Mouse (Mus musculus) left cerebral cortex, postnatal 4 days (tissue): ENCODE results near the gene Rgs10. TPM values are rescaled to one million over a fixed set of nuclear protein-coding genes. Genes with fewer than 3 reads are reported as not detected.

ENCODE experiments used
- DNase-seq: peaks from one replicate; pipeline ENCODE4 v3.0.0-alpha.2; 2022
- intact Hi-C: fragments of 180-260 bp; cut with DNase I; formaldehyde crosslinking; loops from one replicate; pipeline ENCODE4 v1.15.1; 2025
- total RNA-seq, 2 experiments: library from RNA; stranded (reverse); gene quantifications; 2 replicates each; pipeline ENCODE4 v1.2.3; 2021

Rgs10 gene
- total RNA-seq = 10 to 100 TPM; 34.3 to 41.2 TPM

DNA sequence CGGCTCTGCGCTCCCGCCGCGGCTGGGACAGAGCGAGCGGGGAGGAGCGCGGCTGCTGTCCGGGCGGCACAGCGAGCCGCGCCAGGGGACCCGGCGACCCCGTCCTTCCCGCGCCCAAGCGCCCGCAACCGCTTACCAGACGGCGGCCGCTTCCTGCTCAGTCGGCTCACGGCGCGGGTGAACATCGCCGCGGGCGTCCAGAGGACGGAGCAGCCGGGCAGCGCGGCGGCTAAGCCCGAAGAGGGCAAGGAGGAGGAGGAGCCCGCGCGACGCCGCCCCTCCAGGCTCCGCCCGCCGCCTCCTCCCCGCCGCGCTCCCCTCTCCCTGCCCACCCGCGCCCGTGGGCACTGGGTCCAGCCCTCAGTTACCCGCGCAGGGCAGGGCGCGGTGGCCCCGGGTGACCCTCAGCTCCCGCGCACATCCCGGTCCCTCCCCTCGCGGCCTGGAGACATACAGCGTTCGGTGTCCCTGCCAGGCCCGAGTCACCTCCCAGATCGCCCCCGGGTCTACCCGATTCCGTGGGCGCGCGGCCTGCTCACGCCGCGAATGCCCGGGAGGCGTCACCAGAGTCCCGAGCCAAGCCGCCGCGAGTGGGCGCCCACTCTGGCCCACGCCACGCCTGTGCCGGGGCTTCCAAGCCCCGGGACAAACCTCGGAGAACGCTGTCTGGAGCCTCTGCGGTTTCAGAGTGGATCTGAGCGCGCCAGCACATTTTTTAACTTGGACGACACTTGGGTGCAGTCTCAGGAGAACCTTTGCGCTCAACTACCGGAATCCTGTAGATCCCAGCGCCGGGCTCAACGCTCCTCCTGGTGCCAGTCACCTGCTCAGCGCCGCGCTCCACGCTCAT, at the start of gene Rgs10:
Rgs10 (minus strand) TSS at position 829 of the 850 bp plus-strand sequence.
- intact Hi-C loops = loop anchor here (10.0 kb wide), 2 partner anchors 113 to 173 kb away; partner anchors contain the start of gene Tgfb1i1
- DNase-seq = peak; percentile 47

DNA sequence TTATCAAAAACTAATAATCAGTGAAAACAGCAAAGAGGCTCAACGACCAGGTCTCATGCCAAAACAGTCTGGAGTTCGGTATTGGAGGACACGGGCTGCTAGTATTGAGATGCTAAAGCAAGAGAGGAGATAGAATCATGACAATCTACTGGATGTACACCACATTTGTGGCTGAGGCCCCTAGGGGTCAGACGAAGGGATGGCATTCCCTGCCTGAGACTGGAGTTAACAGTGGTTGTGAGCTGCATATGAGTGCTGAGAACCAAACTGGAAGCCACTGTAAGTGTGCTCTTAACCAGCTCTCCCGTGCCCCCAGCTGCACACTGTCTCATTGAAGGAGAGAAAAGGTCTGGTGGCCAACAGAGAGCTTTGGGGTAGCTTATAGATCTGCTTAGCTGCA, 43.8 kb upstream of the Rgs10 start:
- intact Hi-C loops = no loop called here
- peak; percentile 6 for DNase-seq

DNA sequence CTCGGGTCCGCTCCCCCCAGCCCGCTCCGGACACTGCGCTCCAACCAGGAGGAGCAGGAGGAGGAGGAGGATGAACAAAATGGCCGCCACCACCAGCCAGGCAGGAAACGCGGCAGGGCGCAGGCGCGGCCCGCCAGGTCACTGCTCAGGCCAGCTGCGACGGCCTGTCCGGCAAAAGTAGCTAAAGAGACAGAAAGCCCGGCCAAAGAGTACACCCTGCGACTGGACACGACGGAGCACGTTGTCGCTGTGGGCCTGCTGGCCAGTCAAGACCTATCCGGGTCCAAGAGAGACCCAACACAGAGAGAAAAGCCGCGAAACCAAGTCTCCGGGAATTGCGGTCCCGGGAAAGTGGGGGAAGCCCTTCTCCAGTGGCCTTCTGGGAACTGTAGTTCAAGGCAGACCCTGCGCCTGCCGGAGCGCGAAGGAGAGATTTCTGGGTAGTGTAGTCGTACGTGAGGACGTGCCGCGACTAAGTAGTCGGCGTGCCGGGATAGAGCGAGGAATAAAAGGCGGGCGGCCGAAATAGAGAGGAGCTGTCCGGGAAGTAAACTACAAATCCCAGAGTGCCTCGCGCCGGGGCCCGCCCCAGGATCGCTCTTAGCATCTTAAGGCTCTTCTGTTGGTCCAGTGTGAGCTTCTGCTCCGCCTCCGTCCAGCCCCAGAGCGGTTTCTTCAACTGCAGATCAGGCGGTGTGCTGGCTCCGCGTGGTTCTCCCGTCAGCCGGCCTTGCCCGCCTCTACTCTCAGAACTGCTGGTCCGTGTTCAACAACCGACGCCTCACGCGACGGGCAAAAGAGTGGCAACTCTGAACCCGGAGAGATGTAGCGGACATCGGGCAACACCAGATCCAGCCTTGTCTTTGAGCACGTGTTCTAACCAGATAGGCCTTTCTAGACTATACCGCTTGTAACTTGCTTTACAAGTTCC, 43.0 kb upstream of the Rgs10 start, which contains the start of gene Tial1:
Tial1 (minus strand) TSS at position 433 of the 931 bp plus-strand sequence.
- intact Hi-C loops = no loop called here

DNA sequence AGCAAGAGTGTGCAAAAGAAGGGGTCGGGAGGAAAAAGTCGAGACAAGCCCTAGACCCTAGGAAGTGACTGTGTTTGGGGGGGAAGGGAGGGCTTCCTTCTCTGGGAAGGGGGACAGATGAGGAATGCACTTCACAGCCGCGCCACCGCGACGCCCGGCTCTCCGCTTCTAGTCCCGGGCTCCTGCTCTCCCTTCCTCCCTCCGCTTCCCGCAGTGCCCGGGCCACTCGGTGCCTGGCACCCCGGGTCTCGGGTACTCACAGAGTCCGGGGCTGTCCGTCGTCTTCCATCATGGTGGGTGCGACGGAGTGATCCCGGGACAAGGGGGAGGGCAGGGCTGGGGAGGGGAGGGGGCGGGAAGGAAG, 42.3 kb upstream of the Rgs10 start:
- intact Hi-C loops = no loop called here
- DNase-seq = no peak

More for the DNA sequence above, 43.0 kb upstream of the Rgs10 start, which contains the start of gene Tial1:
- peak; percentile 98 for DNase-seq

DNA sequence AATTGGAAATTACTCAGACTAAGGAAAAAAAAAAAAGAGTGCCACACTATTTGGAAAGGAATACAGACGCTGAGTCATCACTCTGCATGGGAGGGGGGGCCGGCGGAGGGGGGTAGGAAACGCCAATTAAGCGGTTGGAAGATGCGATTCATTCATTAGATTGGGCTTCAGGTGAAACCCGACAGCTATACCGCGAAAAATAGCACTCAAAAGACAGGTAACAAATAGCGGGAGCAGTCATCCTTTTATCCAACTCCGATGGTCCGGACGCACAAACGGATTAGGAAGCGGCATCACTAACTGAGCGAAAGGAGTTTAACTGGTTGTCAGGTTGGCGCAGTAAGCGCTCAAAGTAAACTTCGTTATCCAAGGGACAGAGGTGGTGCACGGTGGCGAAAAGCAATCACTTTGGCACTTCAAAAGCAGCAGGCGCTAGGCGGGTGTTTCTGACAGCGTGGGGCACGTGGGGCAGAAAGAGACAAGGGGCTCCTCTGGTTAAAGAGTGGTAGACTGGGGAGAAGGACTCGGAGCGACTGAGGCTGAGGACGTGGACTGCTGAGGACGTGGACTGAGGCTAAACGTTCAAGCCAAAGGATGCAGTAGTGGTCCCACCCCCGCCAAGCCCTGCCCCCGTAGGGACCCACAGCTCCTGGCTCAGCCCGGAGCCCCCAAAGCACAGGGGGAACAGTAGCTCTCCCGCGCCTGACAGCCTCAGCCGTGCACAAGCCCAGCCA, 41.7 kb upstream of the Rgs10 start:
- DNase-seq = peak; percentile 45

DNA sequence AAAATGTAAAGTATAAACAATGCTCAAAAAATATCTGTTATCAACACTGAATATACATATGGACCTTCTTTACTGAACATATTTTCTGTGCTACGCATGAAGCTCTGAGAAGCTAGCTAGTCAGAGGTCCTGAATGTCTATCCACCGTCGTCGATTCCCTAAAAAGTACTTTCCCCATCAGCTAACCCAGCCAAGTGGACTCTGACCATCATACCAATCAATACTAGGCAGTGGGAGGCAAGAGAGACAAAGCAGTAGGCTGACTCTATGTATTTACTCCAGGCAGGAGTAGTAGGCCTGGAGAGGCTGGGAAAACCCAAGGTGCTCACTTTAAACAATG, 41.2 kb upstream of the Rgs10 start:
- intact Hi-C loops = no loop called here
- no peak for DNase-seq

More for the DNA sequence above, 41.7 kb upstream of the Rgs10 start:
- intact Hi-C loops = no loop called here

DNA sequence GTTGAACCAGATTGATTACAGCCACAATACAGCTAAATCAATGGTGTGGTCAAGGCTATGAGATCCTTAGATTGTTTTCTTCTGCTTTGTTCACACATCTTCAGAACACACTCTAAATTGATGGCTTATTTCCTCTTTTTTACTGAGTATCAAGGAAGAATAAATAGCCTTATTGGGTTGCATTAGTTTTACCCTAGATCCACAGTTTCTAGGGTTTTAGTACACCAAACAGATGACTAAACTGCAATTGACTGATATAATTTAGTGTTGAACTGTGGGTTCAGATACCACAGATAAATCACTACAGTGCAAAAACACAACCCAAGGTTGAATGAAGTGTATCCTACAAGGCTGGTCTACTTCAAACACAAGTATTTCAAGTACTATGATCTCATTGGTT, 39.5 kb upstream of the Rgs10 start:
- DNase-seq = no peak
- intact Hi-C loops = no loop called here

DNA sequence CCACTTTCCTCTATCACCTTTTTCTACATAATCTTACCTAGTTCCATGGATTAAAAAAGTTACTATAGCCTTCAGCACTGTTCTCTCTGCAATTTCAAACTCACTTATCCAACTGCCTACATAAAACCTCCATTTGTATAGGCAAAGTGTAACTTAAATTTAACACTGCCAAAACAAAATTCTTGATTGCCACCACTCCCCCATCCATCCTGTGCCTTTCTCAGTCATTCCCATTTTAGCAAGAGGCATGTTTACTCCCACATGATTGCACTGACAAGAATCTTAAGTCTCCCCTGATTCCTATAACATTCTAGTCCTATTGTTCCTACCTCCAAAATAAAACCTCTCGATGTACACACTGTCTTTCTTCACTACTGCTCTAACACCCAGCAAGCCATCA, 34.2 kb upstream of the Rgs10 start:
- intact Hi-C loops = no loop called here
- DNase-seq = no peak

DNA sequence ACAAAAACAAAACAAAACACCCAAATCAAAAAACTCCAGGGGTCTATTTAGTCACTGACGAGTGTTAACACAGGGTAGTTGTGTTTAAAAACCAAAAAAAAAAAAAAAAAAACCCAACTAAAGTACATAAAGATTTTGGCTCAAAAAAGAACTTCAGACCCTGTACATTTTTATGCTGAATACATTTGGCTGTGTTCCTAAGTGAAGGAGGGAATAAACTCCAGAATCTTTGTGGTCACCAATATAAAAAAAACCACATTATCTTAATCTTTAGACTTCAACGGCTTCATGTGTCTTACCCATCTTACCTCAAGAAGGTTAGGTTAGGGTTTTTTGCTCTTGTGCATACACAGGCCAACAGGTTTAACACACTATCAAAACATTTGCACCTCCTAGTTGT, 22.0 kb upstream of the Rgs10 start:
- intact Hi-C loops = no loop called here

DNA sequence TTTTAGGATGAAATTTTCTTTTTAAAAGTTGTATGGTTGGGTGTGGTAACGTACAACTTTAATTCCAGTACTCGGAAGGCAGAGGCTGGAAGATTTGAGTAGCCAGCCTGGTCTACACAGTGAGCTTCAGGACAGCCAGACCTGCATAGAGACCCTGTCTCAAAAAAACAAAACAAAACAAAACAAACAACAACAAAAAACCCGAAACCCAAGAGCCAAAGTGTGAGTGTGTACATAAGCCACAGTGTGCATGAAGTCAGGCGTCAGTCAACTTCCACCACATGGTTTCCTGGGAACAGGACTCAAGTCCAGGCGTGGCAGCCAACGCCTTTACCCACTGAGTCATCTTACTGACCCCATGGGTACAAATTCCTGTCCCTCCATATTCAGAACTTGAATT, 20.7 kb upstream of the Rgs10 start:
- DNase-seq = no peak
- intact Hi-C loops = no loop called here

More for the DNA sequence above, 22.0 kb upstream of the Rgs10 start:
- DNase-seq = no peak

DNA sequence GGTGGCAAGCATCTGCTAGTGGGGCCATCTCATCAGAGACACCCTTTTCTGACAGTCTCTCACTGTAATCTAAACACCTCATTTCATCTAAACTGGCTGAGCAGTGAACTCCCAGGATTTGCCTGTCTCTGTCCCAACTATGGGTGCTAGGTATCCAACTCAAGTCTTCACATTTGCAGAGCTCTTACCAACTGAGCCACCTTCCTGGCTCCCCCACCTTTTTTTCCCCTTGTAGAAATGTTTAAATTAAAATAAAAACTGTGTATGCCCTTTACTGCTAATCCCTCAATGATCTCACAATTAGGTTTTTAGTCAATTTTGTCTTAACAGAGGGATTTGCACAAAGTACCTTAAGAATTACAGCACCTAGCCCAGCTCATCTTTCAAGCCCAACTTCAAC, 19.6 kb upstream of the Rgs10 start:
- no peak for DNase-seq
- intact Hi-C loops = no loop called here

DNA sequence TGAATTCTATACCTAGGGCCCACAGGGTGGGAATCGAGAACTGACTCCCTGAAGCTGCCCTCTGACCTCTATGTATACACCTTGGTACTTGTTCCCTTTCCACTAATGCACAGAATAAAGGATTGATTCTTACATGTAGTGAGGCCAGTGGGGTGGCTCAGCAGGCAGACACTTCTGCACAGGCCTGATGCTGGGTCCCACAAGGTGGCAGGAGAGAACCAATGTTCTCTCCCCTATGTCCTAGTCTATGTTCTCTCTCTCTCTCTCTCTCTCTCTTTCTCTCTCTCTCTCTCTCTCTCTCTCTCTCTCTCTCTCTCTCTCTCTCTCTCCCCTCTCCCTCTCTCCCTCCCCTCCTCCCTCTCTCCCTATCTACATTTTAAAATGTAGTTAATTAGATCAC, 14.7 kb upstream of the Rgs10 start:
- intact Hi-C loops = no loop called here
- DNase-seq = no peak

DNA sequence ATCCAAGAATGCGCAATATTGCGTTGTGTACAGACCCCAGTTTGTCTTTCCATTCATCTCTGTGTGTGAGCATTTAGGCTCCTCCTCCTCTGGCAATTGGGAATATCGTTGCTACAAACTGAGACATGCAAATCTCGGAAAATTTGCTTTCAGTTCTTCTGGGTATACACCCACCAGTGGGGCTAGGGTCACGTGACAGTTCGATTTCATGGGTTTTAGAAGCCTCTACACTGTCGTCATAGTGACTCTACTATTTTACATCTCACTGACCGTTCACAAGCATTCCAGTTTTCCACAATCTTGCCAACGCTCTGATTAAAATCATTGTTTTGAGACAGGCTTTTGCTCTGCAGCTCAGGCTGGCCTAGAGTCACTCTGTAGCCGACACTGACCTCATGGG, 14.0 kb upstream of the Rgs10 start:
- DNase-seq = no peak
- intact Hi-C loops = no loop called here

DNA sequence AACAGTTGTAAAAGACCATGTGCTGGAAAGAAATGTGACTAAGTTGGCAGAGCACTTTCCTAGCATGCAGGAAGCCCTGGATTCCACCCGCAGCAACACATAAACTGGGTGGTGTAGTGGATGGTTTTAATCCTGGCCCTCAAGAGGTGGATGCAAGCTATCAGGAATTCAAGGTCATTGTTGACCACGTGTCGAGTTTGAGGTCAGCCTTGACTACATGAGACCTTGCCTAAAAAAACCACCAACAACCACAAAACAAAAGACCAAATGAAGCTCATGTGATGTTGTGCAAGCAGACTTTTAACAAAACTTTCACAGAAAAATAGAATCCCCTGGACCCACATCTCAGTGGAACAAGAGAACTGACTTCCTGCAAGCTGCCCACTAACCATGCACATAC, 3.9 kb upstream of the Rgs10 start:
- intact Hi-C loops = no loop called here
- no peak for DNase-seq

DNA sequence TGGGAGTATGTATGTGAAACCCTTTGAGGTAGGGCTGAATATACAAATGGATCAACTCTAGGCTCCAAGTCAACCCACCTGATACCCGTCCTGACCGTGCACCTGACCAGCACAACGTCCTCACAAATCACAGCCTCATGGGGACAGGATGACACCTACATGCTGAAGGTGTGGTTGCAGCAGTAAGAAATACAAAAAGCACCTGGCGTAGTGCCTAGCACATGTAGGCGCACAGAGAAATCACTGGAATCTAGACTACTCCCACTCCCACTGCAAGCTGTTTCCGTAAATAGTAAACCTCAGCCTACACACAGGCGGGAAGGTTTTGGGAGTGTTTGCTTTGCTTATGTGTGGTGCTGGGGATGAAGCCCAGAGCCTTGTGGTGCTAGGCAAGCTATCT, 3.1 kb upstream of the Rgs10 start:
- DNase-seq = no peak
- intact Hi-C loops = no loop called here

DNA sequence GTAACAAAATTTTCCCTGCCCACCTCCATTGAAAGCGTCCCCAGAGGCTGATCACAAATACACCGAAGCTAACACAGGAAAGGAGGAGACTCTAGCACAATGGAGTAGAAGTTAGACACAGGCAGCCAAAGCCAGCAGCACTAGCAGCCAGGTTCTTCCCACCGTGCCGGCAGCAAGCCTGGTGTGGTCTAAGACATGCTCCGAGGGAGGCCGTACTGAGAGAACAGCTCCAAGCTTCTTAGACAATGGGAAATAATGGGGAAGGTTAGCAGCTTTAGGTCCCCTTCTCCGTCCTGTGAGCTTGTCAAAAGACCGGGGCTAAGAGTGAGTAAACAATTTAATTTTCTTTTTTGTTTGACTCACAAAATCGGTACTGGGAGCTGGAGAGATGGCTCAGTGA, 1.1 kb upstream of the Rgs10 start:
- DNase-seq = no peak
- intact Hi-C loops = loop anchor here (10.0 kb wide), 2 partner anchors 115 to 175 kb away; partner anchors contain the start of gene Tgfb1i1

DNA sequence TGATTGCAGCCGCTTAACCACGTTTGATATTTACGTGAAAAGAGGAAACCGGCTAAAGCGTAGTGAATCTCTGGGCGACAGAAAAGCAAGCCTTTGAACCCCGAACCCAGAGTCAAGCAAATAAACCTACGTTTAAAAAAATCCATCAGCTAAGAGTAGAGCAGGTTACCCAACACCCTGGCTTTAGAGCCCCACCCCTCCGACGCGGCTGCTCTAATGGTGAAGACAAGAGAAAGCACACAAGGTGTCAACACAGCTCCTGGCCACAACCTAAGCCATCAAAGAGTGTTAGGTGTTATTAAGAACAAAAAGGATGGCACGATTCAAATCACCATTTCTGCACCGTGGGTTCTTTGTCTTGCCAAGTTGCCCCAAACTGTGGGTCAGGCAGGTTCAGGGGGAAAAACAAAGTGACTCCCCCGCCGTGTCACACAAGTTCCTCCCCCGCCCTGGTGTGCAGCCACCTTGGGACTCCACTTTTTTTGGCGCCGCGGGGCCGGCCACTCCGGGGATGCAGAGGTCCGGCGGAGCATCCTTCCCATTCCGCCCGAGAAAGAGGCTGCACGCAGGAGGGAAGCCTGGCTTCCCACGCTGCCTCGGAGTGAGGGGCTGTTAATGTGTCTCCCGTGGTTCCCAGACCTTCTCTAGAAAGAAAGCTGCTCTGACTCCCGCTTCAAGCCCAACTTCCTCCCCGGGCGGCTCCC, 1.2 kb downstream of the Rgs10 start:
- intact Hi-C loops = loop anchor here (10.0 kb wide), 2 partner anchors 113 to 173 kb away; partner anchors contain the start of gene Tgfb1i1
- DNase-seq = no peak

DNA sequence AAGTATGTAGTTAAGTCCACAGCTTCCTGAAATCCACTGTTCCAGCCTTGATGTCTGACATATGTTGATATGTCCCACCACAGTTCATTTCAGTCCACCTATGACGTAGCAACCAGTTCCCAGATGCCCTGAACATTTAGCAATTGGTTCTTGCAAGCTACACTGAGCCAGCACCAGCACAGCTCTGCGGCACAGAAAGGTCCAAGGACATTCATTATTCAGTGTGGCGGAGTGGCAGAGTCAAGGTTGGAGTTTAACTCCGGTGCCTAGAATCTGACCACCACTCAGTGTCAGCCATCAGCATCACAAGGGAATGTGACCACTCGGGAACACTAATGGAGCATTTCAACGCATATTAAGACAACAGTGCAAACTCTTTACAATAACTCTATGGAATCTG, 1.9 kb downstream of the Rgs10 start:
- no peak for DNase-seq
- intact Hi-C loops = loop anchor here (10.0 kb wide), 2 partner anchors 112 to 172 kb away; partner anchors contain the start of gene Tgfb1i1

DNA sequence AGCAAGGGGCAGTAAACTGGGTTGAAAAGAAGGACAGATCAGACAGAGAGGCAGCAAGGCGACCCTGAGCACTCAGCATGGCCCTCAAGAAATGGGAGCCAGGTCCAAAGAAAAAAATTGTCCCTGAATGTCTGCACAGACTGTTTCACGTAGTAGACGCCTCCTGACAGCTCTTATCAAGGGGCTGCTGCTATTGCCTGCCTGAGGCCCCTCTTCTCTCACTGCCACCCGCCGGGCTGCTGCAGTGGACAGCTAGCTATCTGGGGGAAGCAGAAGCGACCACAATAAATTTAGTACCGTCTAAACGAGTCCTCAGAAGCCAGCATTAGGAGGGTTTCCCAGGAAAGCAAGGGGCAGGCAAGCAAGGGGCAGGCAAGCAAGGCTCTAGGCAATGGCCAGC, 4.1 kb downstream of the Rgs10 start:
- no peak for DNase-seq
- intact Hi-C loops = loop anchor here (10.0 kb wide), 2 partner anchors 110 to 170 kb away; partner anchors contain the start of gene Tgfb1i1
